In genomic region chr15:88083911-88084310, GRCm38 (mm10) we compare ENCODE assay signal across 12 mouse cellular contexts.
"Had no signal": no experiment of that assay in that cellular context is flagged by ENCODE, and none has a peak within 500 bp of the region (broad histone marks: within the 10 kb centered on the region; RNA-seq: fewer than 3 reads in every experiment).

No protein-coding gene starts in this region.

- ATAC-seq: liver, embryonic 12.5 days; midbrain, embryonic 13.5 days had no signal

- H3K27ac ChIP-seq: layer of hippocampus, adult 2 months; limb, embryonic 15.5 days; liver, embryonic 12.5 days; midbrain, embryonic 13.5 days had no signal

- H3K4me2 ChIP-seq: limb, embryonic 15.5 days; liver, embryonic 12.5 days; midbrain, embryonic 13.5 days had no signal

- H3K9ac ChIP-seq: limb, embryonic 15.5 days; liver, embryonic 12.5 days; midbrain, embryonic 13.5 days had no signal

- H3K27me3 ChIP-seq: limb, embryonic 15.5 days; liver, embryonic 12.5 days; midbrain, embryonic 13.5 days had no signal

- H3K36me3 ChIP-seq: limb, embryonic 15.5 days; liver, embryonic 12.5 days; midbrain, embryonic 13.5 days had no signal

- H3K4me1 ChIP-seq: limb, embryonic 15.5 days; liver, embryonic 12.5 days had no signal

- DNase-seq: kidney, adult 11 months; kidney, adult 9 months; kidney, postnatal 10 days; kidney, postnatal 4 days; right cerebral cortex, postnatal 4 days; spleen, adult 18-20 months; thymus, adult 18-20 months; thymus, postnatal 14 days had no signal

- H3K4me3 ChIP-seq: layer of hippocampus, adult 2 months; limb, embryonic 15.5 days; liver, embryonic 12.5 days; midbrain, embryonic 13.5 days had no signal

- H3K9me3 ChIP-seq: limb, embryonic 15.5 days; midbrain, embryonic 13.5 days had no signal
